Mouse (Mus musculus): Measurements from ENCODE around the gene Syvn1.
A peak's percentile ranks its signal among the peaks of the same experiment; 100 is the strongest.
"Not testable (repeated sequence)": the region's sequence is repeated elsewhere in the genome, so short reads cannot be mapped to it uniquely, and the experiment has no call there.

- peak; percentile 38; the same call in 1 of the 2 replicates for TF ChIP-seq CTCF (IDR thresholded peaks at IDR 0.05; ENCODE audit: low read depth, low read length)
- not testable (repeated sequence) for TF ChIP-seq POLR2A (IDR thresholded peaks at IDR 0.05; ENCODE audit: extremely low read depth, insufficient read depth, low read length)
Measured at GRCm38 (mm10) chr19:6044102-6044501, 2.3 kb upstream of the Syvn1 start.

All from liver, adult 2 months (tissue).